Mouse (Mus musculus) left cerebral cortex, postnatal 14 days (tissue): ENCODE measurements around the gene Serpinb12. TPM values are rescaled to one million over a fixed set of nuclear protein-coding genes. Genes with fewer than 3 reads are reported as not detected.
"Not testable (repeated sequence)": the region's sequence is repeated elsewhere in the genome, so short reads cannot be mapped to it uniquely, and the experiment has no call there.

Experiments used
- DNase-seq, 2 experiments: peaks; one replicate each; pipeline ENCODE4 v3.0.0; 2021 to 2022; ENCODE audit warnings: low spot score in 2 of 2, mixed read lengths in 1 of 2
- intact Hi-C: fragments of 180-260 bp; cut with DNase I; formaldehyde crosslinking; loops from one replicate; pipeline ENCODE4 v1.15.1; 2025
- long read RNA-seq, 2 experiments: library from polyadenylated mRNA; stranded (forward); transcript quantifications; one replicate each; pipeline ENCODE4 v2.0.0; 2021
- total RNA-seq, 2 experiments: library from RNA; stranded (reverse); gene quantifications; 2 replicates each; pipeline ENCODE4 v1.2.3; 2021

Gene Serpinb12
- not detected for total RNA-seq
- long read RNA-seq, experiment 1 = 0 reads
- long read RNA-seq, experiment 2 = 0 reads

DNA sequence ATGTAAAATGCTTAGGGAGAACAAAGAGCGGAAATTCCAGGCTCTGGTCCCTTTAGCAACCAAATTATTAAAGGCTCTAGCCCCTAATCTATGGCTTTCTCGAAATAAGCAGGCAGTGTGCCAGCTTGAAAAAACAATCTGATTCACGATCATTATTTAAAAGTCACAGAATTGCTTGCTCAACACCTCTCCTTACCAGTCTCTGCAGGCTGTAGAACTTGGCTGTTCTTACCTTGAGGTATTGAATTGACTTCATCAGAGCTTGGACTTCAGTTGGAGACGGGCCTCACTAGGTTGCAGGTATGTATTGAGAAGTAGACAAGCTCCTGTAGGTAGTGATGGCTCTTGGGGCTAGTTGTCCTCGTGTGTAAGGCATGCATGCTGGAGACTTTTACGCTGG is at the start of gene Serpinb12:
TSS of gene Serpinb12 (plus strand) at position 185 of the 400 bp plus-strand sequence.
- DNase-seq = no peak
- intact Hi-C loops = no loop called here

DNA sequence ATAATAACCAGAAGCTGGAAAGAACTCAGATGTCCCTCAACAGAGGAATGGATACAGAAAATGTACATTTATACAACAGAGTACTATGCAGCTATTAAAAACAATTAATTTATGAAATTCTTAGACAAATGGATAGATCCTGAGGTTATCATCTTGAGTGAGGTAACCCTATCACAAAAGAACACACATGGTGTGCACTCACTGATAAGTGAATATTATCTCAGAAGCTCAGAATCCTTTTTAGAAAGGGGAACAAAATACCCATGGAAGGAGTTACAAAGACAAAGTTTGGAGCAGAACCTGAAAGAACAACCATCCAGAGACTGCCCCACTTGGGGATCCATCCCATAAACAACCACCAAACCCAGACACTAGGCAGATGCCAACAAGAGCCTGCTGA is 39.1 kb upstream of the Serpinb12 start:
- intact Hi-C loops, DNase-seq: not testable (repeated sequence)

DNA sequence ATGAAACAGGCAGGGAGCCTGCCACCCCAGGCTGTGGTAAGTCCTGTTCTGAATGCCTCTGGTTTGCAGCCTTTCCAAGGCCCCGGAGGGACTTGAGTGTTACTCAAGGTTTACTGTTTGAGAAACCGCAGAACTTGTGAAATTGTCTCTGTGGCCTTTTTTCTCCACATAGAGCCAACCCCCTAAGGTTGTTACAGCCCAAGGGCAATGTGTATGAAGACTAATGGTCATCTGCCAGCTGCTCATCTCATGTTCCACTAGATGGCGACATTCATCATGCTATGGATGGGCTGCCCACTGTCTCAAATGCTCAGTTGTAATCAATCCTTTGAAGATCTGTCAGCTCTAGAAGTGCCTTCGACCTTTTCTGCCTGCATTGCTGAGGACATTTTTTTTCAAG is 32.8 kb upstream of the Serpinb12 start:
- peak; percentile 28 to 37 for DNase-seq
- intact Hi-C loops = loop anchor here (5.0 kb wide), 1 partner anchor 656 kb away; no protein-coding TSS in a partner anchor

DNA sequence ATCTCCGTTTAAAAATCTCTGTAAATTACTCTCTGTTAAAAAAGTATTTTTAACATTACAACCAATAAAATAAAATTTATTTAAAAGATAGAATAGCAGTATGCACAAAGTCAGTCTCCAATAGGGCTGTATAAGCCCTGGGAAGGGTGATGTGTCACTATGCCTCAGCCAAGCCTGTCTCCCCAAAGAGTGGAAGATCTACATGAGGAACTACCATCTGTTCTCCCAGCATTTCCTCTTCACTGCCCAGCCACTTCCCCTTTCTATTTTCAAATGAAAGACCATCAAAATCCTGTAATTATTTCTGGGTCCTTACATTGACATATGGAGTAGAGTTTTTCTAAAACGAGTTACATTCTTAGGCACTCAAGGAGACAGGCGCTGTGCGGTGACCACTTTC is 2.3 kb upstream of the Serpinb12 start:
- DNase-seq = peak in 1 of 2 experiments; percentile 2
- intact Hi-C loops = no loop called here

DNA sequence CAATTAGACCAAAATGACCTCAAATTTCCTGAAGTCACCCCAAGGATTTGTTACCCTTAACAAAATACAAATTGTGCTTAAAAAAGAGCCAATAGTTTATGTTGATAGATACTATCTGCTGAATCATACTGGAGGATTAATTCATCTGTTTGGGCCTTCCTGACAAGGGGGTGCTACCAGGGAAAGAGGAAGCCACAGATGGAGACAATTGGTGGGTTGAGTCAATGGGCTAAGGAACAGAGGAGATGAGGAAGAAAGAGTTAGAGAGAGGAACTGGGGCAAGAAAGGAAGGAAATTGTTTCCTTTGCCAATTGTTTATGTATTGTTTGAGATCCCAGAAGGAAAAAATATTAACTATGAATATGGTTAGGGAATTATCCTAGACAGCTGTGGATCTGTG is 591 bp upstream of the Serpinb12 start:
- intact Hi-C loops = no loop called here
- DNase-seq = no peak

DNA sequence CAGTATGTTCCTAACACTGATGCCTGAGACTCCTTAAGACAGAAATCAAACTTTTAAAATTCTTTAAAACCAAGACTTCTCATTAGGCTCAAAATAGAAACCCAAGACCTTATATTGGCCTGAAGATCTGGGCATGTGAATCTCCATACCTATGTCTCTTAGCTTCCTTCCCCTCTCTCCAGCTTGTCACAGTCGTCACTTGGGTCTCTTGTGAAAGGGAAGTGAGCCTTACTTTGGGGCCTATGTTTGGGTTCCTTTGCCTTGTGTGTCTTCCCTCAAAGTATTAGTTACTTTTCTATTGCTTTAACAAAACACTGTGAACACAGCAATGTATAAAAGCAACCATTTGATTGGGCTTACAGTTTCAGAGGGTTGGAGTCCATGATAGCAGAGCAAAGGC is 13.0 kb downstream of the Serpinb12 start:
- intact Hi-C loops = no loop called here

DNA sequence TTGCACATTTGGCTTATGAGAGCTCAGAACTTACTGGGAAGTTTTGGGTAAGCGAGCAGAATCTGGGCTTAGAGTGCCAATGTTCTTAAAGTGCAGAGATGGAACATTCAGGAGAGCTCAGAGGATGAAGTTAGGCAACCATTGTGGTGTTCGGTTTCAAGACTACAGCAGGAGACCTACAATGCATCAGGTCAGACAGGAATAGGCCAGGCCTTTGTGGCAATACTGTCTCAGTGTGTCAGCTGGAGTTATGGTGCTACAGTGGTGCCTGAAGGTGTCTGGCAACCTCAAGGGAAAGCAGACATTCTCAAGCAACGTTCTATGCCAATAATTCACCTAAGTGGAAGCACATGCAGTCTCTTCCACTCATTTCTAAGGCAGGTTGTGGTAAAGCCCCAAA is 25.7 kb downstream of the Serpinb12 start:
- DNase-seq = no peak
- intact Hi-C loops = no loop called here

More for the DNA sequence above, 13.0 kb downstream of the Serpinb12 start:
- no peak for DNase-seq

DNA sequence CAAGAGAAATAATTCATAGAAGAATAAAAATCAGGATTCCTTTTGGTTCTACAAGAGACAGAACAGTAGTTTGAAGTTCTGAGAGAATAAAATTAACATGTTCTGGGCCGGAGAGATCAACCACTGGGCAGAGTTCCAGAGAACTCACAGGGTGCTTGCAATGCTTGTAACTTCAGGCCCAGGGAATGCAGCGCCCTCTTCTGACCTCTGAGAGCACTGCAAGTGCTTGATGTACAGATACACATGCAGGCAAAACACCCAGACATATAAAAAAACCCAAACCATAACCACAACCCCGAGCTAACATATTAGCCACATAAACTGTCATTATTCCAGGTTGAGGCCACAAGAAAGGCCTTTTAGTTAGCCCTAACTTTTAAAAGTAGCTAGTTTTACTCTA is 26.8 kb downstream of the Serpinb12 start:
- intact Hi-C loops = no loop called here
- peak; percentile 16 to 23 for DNase-seq

DNA sequence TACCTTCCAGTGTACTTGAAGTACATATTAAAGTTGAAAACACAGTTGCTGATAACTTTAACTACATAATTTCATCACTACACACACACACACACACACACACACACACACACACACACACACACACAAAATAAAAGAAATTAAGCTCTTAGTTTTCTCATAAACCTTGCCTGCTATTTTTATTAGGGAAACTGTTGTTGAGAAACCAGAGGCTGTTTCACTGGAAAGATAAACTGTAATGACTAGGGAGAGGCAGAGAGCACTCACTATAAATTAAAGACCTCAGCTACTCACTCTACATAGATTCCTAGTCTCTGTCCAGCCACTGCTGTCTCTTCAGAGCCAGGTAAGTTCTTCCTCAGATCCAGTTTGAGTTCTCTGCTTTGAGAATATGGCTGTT is 46.4 kb downstream of the Serpinb12 start, which contains the start of gene Serpinb13:
TSS of gene Serpinb13 (plus strand) at position 301 of the 400 bp plus-strand sequence.
- DNase-seq = no peak
- intact Hi-C loops = no loop called here

DNA sequence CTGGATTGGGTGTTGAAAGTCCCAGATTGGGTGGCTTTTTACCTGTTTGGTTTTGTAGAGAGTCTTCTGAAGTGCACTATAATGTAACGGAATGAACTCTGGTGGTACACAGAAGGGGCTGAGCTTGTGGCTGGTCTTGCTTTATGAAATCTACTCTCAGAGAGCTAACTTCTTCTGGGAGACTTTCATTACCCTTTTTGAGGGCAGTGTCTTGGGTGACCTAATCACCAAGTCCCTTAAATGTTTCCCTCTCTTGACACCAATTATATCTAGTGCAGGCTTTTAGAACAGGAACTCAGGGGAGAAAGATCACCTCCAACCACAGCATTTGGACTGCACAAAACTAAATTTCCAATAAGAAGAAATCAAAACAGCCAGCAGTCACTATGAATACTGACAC is 48.8 kb downstream of the Serpinb12 start:
- intact Hi-C loops = no loop called here
- no peak for DNase-seq

DNA sequence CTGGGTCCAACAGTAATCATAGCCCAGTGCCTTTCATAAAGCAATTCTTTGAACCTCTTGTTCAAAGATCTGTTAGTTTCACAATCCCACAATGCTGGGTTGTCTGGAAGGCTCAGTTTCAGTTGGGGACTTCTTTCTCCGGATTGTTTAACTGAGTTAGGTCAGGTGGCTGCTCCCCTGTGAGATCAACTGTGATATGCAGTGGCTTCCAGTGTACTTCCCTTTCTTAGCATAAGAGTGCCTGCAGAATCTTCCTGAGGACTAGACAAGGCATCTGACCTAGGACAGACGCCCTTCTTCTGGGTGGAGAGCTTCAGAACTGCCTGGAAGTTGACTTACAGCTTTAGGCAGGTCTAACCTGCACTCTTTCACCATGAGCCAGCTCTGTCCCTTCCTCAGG is 49.6 kb downstream of the Serpinb12 start:
- intact Hi-C loops = no loop called here
- no peak for DNase-seq

DNA sequence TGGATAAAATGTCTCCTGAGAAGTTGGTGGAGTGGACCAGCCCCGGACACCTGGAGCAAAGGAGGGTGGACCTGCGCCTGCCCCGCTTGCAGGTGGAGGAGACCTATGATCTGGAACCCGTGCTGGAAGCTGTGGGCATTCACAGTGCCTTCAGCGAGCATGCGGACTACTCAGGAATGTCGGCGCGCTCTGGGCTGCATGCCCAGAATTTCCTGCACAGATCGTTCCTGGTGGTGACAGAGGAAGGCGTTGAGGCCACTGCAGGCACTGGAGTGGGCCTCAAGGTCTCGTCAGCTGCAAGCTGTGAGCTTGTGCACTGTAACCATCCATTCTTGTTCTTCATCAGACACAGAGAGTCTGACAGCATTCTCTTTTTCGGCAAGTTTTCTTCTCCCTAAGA is 66.2 kb downstream of the Serpinb12 start:
- intact Hi-C loops = no loop called here
- DNase-seq = no peak

DNA sequence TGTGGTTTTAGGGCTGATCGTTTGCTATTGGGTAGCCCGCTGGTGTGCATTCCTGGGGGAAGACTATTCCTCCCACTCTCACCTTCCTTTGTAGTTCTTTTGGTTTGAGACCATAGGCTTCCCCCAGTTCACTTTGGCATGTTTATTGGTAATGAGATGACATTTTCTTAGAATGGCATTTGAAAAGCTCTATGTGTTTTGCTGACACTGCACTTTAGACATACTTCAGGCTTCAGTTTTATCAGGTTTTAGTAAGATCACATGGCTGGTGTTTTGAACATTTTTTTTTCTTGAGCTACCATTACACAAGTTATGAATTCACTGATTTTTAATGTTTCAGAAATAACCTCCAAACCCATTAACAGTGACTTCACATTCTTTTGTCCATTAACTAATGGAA is 67.5 kb downstream of the Serpinb12 start:
- intact Hi-C loops = no loop called here
- no peak for DNase-seq

DNA sequence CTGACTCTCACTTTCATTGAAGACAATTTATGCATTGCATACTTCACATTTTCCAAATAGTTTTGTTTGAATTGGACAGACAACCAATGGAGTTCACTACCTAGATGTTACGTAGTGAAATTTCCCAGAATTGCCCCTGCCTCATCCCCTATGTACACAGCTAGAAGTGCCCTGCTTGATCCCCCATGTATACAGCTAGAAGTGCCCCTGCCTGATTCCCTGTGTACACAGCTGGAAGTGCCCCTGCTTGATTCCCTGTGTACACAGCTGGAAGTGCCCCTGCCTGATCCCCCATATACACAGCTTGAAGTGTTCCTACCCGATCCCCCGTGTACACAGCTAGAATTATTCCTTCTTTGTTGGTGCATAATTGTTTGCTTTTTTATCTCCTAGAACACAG is 72.1 kb downstream of the Serpinb12 start:
- intact Hi-C loops = no loop called here
- DNase-seq = no peak

Other genes with a start within 250 kb of the Serpinb12 start
- 10 to 100 TPM; 12.3 to 12.4 TPM for gene Bcl2, start 220.2 kb upstream of the Serpinb12 start, total RNA-seq
- 10 to 100 TPM; 24.0 to 24.8 TPM for gene Kdsr, start 174.7 kb upstream of the Serpinb12 start, total RNA-seq
- 10 to 100 TPM; 47.1 to 50.1 TPM for gene Vps4b, start 137.7 kb upstream of the Serpinb12 start, total RNA-seq
- not detected for gene Serpinb5, start 73.3 kb upstream of the Serpinb12 start, total RNA-seq
- gene Serpinb13, start 46.5 kb downstream of the Serpinb12 start, total RNA-seq = not detected
- gene Serpinb3a, start 117.9 kb downstream of the Serpinb12 start, total RNA-seq = not detected
- gene Serpinb3d, start 149.1 kb downstream of the Serpinb12 start, total RNA-seq = not detected